Mouse (Mus musculus) neural tube, embryonic 12.5 days (tissue): ENCODE measurements around the gene Phb. TPM values are rescaled to one million over a fixed set of nuclear protein-coding genes. Genes with fewer than 3 reads are reported as not detected.

Experiments
- ATAC-seq: fragments of 200-750 bp; cut with Nextera tagmentation; 2 replicates; pipeline ENCODE4 v1.8.0; 2017; ENCODE audit warnings: low read depth, mild to moderate bottlenecking, moderate TSS enrichment, moderate library complexity; ENCODE audit not compliant: low FRiP score
- H3K27ac ChIP-seq: fragments of 300-500 bp; sonication (generic); 2 replicates; pipeline ENCODE4 v1.5.1; 2016
- H3K27me3 ChIP-seq: fragments of 300-500 bp; sonication (generic); replicated peaks from 2 replicates; pipeline ENCODE4 v1.6.1; 2016; ENCODE audit warnings: mild to moderate bottlenecking
- H3K36me3 ChIP-seq: fragments of 300-500 bp; sonication (generic); 2 replicates; pipeline ENCODE4 v1.6.1; 2016; ENCODE audit warnings: mild to moderate bottlenecking
- H3K4me1 ChIP-seq: fragments of 300-500 bp; sonication (generic); 2 replicates; pipeline ENCODE4 v1.6.1; 2016
- H3K4me2 ChIP-seq: fragments of 300-500 bp; sonication (generic); replicated peaks from 2 replicates; pipeline ENCODE4 v1.6.1; 2016; ENCODE audit warnings: mild to moderate bottlenecking
- H3K4me3 ChIP-seq: fragments of 300-500 bp; sonication (generic); 2 replicates; pipeline ENCODE4 v1.5.1; 2016
- H3K9ac ChIP-seq: fragments of 300-500 bp; sonication (generic); 2 replicates; pipeline ENCODE4 v1.6.1; 2016; ENCODE audit warnings: mild to moderate bottlenecking
- H3K9me3 ChIP-seq: fragments of 300-500 bp; sonication (generic); 2 replicates; pipeline ENCODE4 v1.6.1; 2016; ENCODE audit warnings: mild to moderate bottlenecking
- WGBS: fragments of 180-500 bp; shearing (Covaris S2); methylation state at CpG from one replicate; pipeline ENCODE4 v1.1.7; 2016; 5-methylcytosine and 5-hydroxymethylcytosine counted together
- polyA plus RNA-seq: library from polyadenylated mRNA; unstranded; fragments of >200 nt; fragmentation: Nextera tagmentation; extraction: Ambion mirVana; gene quantifications from 2 replicates; pipeline ENCODE4 v1.2.1, GENCODE M21; 2016

Gene Phb
- polyA plus RNA-seq, 1 experiment from 2014 or later: 197 TPM

DNA sequence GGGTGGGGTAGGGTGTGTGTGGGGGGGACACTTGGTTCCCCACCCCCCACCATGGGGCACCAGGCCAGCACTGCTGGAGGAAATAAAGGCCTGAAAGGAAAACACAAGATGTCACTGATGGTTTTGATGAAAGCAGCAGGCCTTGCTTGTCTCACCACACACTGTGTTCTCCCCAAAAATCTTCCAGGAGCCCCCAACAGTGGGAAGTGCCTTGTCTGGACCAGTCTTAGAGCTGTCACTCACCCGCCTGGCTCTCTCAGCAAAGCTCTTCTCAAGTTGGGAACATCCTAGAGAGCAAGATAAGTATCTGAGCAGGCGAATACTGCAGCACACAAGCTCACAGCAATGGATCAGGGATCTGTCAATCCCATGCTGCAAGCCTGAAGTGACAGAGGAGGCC, 26.0 kb upstream of the Phb start:
- no peaks in the 10 kb centered on the region for H3K36me3 ChIP-seq
- H3K4me1 ChIP-seq: peaks cover 42% of the 10 kb centered on the region
- no peak overlapping the region for H3K4me3 ChIP-seq
- 63% methylated on average over 2 of the region's 2 CpGs for WGBS
- H3K27ac ChIP-seq: no peak overlapping the region
- H3K9ac ChIP-seq: no peak overlapping the region
- peaks cover 13% of the 10 kb centered on the region for H3K27me3 ChIP-seq
- H3K9me3 ChIP-seq: 0 out of 2 replicates have a peak, but pooled peaks cover 3% of the 10 kb centered on the region
- H3K4me2 ChIP-seq: no peak overlapping the region
- no peak for ATAC-seq

GRCm38 (mm10) chr11:95642534-95643280, 24.1 kb upstream of the Phb start:
- H3K9me3 ChIP-seq: 0 out of 2 replicates have a peak, but pooled peaks cover 3% of the 10 kb centered on the region
- no peak overlapping the region for H3K4me2 ChIP-seq
- H3K4me1 ChIP-seq: peaks cover 47% of the 10 kb centered on the region
- 32% methylated on average over 11 of the region's 12 CpGs for WGBS
- H3K27me3 ChIP-seq: peaks cover 13% of the 10 kb centered on the region
- no peak overlapping the region for H3K9ac ChIP-seq
- H3K36me3 ChIP-seq: no peaks in the 10 kb centered on the region
- no peak overlapping the region for H3K4me3 ChIP-seq
- ATAC-seq: no peak
- no peak overlapping the region for H3K27ac ChIP-seq

DNA sequence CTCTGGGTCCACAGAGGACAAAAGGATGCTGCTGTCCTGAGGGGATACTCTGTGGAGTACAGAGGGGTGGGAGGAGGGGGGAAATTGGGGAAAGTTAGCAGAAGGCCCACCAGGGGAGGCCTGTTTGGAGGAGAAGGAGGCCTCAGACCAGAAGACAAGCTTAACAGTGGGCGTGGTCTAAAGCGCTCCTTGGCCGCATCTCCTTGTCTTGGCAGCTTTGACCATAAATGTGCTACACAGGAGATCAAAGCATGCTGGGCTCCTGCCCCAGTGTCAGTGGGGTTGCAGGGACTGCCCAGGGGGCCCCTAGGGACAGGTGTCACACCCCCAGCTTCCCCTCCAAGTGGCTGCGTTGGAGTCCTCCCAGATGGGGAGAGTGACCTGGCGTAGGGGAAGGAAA, 22.9 kb upstream of the Phb start:
- H3K9me3 ChIP-seq: no peaks in the 10 kb centered on the region
- H3K9ac ChIP-seq: no peak overlapping the region
- H3K4me2 ChIP-seq: no peak overlapping the region
- H3K27me3 ChIP-seq: peaks cover 13% of the 10 kb centered on the region
- H3K4me1 ChIP-seq: peaks cover 47% of the 10 kb centered on the region
- no peak; the same call in 1 of the 2 replicates for ATAC-seq
- H3K4me3 ChIP-seq: no peak overlapping the region
- WGBS: 27% methylated on average over 5 of the region's 5 CpGs
- H3K36me3 ChIP-seq: no peaks in the 10 kb centered on the region
- H3K27ac ChIP-seq: no peak overlapping the region

- 60% methylated on average over 7 of the region's 7 CpGs for WGBS
- Histone ChIP-seq H3K4me2 (no peak overlapping the region), H3K36me3 (no peaks in the 10 kb centered on the region), H3K27me3 (peaks cover 13% of the 10 kb centered on the region), H3K9ac (no peak overlapping the region), H3K4me1 (peaks cover 47% of the 10 kb centered on the region), H3K4me3 (no peak overlapping the region), H3K27ac (no peak overlapping the region), H3K9me3 (no peaks in the 10 kb centered on the region)
- no peak for ATAC-seq
Observed at GRCm38 (mm10) chr11:95644381-95644780, 22.4 kb upstream of the Phb start.

DNA sequence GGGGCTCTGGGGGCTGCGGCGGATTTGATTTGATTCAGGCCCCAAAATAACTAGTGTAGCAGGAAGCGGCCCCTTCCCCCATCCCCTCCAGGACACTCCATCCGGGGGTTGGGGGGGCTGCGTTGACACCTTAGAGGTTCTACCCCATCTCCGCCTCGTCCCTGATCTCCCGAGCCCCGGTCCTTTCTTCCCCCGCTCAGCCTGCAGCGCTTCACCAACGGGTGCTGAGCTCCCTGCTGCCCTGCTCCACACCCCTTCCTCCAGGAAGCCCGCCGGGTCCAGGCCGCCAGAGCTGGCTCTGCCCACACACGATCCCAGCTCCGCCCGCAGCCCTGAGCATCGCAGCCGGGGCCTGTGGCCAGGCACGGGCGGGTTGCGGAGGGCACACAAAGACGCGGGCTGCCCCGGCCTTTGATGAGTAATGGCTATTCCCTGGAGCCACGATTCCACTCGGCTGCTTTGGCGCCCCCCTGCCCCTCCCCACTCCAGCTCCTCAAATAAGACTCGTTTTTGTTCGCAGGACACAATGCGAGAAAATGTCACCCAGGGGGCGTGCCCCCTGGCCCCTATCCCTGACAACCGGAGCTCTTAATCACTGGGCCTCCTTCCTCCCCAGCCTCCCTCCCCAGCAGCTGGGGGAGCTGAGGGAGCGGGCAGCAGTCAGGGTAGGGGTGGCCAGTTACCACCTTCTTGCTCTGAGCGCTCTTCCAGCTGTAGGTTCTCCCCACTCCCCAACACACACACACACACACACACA, 21.2 kb upstream of the Phb start:
- peaks cover 13% of the 10 kb centered on the region for H3K27me3 ChIP-seq
- 2% methylated on average over 36 of the region's 36 CpGs for WGBS
- H3K9ac ChIP-seq: peak overlapping the region; percentile 40; the same call in 1 of the 2 replicates

GRCm38 (mm10) chr11:95646154-95646490, 20.6 kb upstream of the Phb start:
- no peak overlapping the region for H3K4me3 ChIP-seq
- no peak overlapping the region for H3K9ac ChIP-seq
- WGBS: 42% methylated on average over 3 of the region's 3 CpGs
- no peak for ATAC-seq
- peaks cover 13% of the 10 kb centered on the region for H3K27me3 ChIP-seq
- H3K4me1 ChIP-seq: peaks cover 30% of the 10 kb centered on the region
- no peaks in the 10 kb centered on the region for H3K36me3 ChIP-seq
- no peak overlapping the region for H3K27ac ChIP-seq
- H3K9me3 ChIP-seq: no peaks in the 10 kb centered on the region
- H3K4me2 ChIP-seq: peak overlapping the region; percentile 54; the same call in 1 of the 2 replicates

More for the DNA sequence above, 21.2 kb upstream of the Phb start:
- Histone ChIP-seq H3K4me1 (peaks cover 36% of the 10 kb centered on the region), H3K4me3 (peak overlapping the region; percentile 16), H3K36me3 (no peaks in the 10 kb centered on the region), H3K4me2 (peak overlapping the region; percentile 54), H3K9me3 (no peaks in the 10 kb centered on the region), H3K27ac (no peak overlapping the region)
- peak; percentile 34; the same call in 1 of the 2 replicates for ATAC-seq

- 37% methylated on average over 3 of the region's 3 CpGs for WGBS
- H3K27me3 ChIP-seq: peaks cover 13% of the 10 kb centered on the region
- ATAC-seq: no peak
- no peak overlapping the region for H3K4me2 ChIP-seq
- H3K4me1 ChIP-seq: peaks cover 23% of the 10 kb centered on the region
- H3K36me3 ChIP-seq: no peaks in the 10 kb centered on the region
- no peak overlapping the region for H3K4me3 ChIP-seq
- no peak overlapping the region for H3K27ac ChIP-seq
- no peak overlapping the region for H3K9ac ChIP-seq
- no peaks in the 10 kb centered on the region for H3K9me3 ChIP-seq
Observed at GRCm38 (mm10) chr11:95647791-95648190, 19.0 kb upstream of the Phb start.

DNA sequence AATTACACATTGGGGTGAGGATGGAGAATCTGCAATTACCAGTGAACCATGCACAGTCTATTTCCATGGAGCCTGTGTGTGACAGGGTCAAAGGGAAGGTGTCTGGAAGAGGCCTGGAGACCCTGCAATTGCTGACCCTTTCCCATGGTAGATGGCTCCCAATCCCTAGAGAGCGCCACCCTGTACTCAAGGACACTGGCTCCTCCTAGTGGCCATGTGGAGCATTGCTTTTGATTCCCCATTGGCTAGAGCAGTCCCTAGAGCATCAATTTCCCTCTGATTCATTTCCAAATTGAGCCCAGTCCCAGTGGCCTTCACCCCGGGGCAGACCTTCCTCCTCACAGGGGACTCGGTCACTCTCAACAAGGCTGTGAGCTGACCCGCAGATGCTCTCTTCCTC, 17.9 kb upstream of the Phb start:
- peak; percentile 32; the same call in 1 of the 2 replicates for ATAC-seq
- H3K27me3 ChIP-seq: peaks cover 7% of the 10 kb centered on the region; the same call in 1 of the 2 replicates
- no peak overlapping the region for H3K4me3 ChIP-seq
- H3K4me1 ChIP-seq: peaks cover 22% of the 10 kb centered on the region
- H3K9ac ChIP-seq: no peak overlapping the region
- H3K27ac ChIP-seq: no peak overlapping the region
- H3K4me2 ChIP-seq: no peak overlapping the region
- WGBS: 2% methylated on average over 4 of the region's 4 CpGs
- no peaks in the 10 kb centered on the region for H3K36me3 ChIP-seq
- H3K9me3 ChIP-seq: no peaks in the 10 kb centered on the region

DNA sequence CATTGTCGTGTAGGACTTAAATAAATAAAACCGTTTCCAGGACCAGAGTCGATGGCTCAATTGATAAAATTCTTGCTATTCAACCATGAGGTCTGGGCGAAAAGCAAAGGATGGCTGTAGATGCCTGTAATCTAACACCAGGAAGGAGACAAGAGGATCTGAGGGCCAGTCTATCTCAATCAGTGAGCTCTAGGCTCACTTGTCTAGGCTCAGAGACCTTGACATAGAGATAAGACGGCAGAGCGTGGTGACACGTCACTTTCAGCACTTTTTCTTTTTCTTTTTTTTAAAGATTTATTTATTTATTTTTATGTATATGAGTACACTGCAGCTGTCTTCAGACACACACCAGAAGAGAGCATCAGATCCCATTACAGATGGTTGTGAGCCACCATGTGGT, 17.2 kb upstream of the Phb start:
- Histone ChIP-seq H3K4me2 (no peak overlapping the region), H3K4me3 (no peak overlapping the region), H3K36me3 (no peaks in the 10 kb centered on the region), H3K9ac (no peak overlapping the region), H3K9me3 (no peaks in the 10 kb centered on the region), H3K27me3 (peaks cover under 1% of the 10 kb centered on the region; the same call in 1 of the 2 replicates), H3K4me1 (peaks cover 15% of the 10 kb centered on the region), H3K27ac (no peak overlapping the region)
- no peak for ATAC-seq
- WGBS: 79% methylated on average over 7 of the region's 7 CpGs

- 53% methylated on average over 2 of the region's 2 CpGs for WGBS
- H3K27me3 ChIP-seq: no peaks in the 10 kb centered on the region; the same call in 1 of the 2 replicates
Observed at GRCm38 (mm10) chr11:95650001-95650400, 16.8 kb upstream of the Phb start.

DNA sequence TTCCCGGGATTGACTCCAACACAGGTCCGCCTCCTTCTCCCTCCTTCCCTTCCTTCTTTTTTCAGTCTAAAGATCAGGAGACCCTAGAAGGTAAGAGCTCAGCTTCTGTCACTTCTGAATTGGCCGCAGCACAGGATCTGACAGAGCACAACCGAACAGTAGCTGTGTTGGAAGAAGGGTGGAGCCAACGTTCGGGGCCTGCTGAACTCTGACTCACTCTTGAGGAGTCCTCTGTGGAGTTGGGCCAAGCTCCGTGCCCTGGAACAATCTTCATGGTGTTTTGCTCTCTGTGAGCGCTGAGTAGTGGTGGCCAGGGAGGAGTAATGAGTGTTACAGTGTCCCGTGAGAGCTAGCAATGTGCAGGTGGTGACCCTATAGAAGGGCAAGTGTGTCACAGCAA, 15.8 kb upstream of the Phb start:
- Histone ChIP-seq H3K9ac (no peak overlapping the region), H3K4me3 (no peak overlapping the region), H3K36me3 (no peaks in the 10 kb centered on the region), H3K9me3 (no peaks in the 10 kb centered on the region), H3K4me1 (peaks cover 2% of the 10 kb centered on the region; the same call in 1 of the 2 replicates), H3K27ac (no peak overlapping the region), H3K27me3 (no peaks in the 10 kb centered on the region), H3K4me2 (no peak overlapping the region)
- ATAC-seq: no peak
- WGBS: 78% methylated on average over 9 of the region's 9 CpGs

More at GRCm38 (mm10) chr11:95650001-95650400, 16.8 kb upstream of the Phb start:
- Histone ChIP-seq H3K9me3 (no peaks in the 10 kb centered on the region), H3K27ac (no peak overlapping the region), H3K4me2 (no peak overlapping the region), H3K4me1 (peaks cover 12% of the 10 kb centered on the region), H3K36me3 (no peaks in the 10 kb centered on the region), H3K9ac (no peak overlapping the region), H3K4me3 (no peak overlapping the region)
- no peak for ATAC-seq

DNA sequence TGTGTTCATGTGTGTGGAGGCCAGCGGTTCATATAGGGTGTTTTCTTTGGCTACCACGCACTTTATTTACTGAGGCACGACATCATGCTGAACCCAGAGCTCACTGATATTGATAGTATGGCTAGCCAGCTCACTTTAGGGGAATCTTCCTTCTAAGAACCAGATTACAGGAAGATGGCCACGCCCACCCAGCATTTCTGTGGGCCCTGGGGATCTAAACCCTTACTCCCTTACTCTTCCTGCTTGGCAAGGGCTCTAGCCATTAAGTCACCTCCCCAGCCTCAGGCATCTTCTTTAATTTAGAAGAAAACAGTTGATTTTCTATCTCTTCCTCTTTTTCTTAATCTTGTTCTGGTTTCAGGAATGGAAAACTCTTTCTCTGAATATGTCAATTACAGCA, 9.3 kb upstream of the Phb start:
- Histone ChIP-seq H3K9me3 (no peaks in the 10 kb centered on the region), H3K9ac (no peak overlapping the region), H3K4me3 (no peak overlapping the region), H3K27me3 (no peaks in the 10 kb centered on the region), H3K4me1 (no peaks in the 10 kb centered on the region), H3K27ac (no peak overlapping the region), H3K36me3 (no peaks in the 10 kb centered on the region), H3K4me2 (no peak overlapping the region)
- no peak for ATAC-seq
- 79% methylated on average over 4 of the region's 4 CpGs for WGBS
